Mouse (Mus musculus): ENCODE results near the gene Pde11a. TPM values are rescaled to one million over a fixed set of nuclear protein-coding genes. Genes with fewer than 3 reads are reported as not detected.

The Pde11a gene
- polyA plus RNA-seq, 1 experiment, result not detected

DNA sequence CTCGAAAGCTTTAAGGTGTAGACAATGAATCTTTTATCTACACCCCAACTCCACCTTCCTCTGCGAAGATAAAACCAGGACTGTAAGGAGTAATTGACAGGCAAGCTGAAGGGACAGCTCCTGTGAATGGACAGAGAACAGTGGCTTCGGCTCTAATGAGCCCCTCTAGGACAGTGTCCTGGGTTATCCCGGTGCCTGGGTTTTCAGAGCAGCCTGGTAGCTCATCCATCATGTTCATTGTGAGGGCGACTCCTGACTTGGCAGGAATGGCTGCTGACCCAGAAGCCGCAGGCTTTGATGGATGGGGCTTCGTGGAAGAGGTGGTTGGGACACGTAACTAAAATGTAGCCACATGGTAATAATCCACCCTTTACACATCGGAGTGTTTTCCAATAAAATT, 335.7 kb downstream of the Pde11a start:
- Histone ChIP-seq H3K4me3 (no peak overlapping the region), H3ac (ENCODE audit: control insufficient read depth, insufficient read length) (no peak overlapping the region), H3K36me3 (ENCODE audit: control insufficient read depth, insufficient read depth) (no peaks in the 10 kb centered on the region), H3K79me2 (ENCODE audit: control insufficient read depth, insufficient read depth) (no peaks in the 10 kb centered on the region), H3K4me2 (ENCODE audit: low read depth) (no peak overlapping the region), H3K27me3 (ENCODE audit: control insufficient read depth, insufficient read depth, insufficient read length) (peaks cover 21% of the 10 kb centered on the region)
- TF ChIP-seq TCF12 (IDR thresholded peaks at IDR 0.05; ENCODE audit: insufficient read depth, poor library complexity, severe bottlenecking), result no peak
- TF ChIP-seq E2F4 (IDR thresholded peaks at IDR 0.05; ENCODE audit: insufficient read depth), result no peak
- no peak for TF ChIP-seq TCF3 (IDR thresholded peaks at IDR 0.05; ENCODE audit: insufficient read length, low read depth)
- TF ChIP-seq USF1 (IDR thresholded peaks at IDR 0.05; ENCODE audit: low read depth), result no peak
- no peak for TF ChIP-seq CEBPB (IDR thresholded peaks at IDR 0.05; ENCODE audit: insufficient read depth, poor library complexity, severe bottlenecking)

DNA sequence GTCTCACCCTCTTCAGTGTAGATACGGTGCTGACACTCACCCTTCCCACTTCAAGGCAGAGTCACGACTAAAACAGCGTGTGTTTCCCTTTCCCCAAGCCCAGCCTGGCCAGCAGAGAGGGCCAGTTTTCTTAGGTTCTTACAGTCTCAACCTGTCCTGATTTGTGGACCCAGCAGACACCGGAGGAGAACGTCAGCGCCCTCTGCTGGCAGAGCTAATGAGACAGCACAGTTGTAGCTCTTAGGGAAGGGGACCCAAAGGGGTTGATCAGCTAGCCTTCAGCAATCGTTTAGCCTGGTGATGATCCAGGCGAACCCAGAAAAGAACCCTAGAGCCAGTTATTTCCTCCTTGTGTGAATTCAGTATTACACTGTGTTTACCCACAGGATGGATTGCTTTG, 337.2 kb downstream of the Pde11a start:
- Histone ChIP-seq H3K36me3 (ENCODE audit: control insufficient read depth, insufficient read depth) (no peaks in the 10 kb centered on the region), H3K4me3 (no peak overlapping the region), H3K4me2 (ENCODE audit: low read depth) (no peak overlapping the region), H3K27me3 (ENCODE audit: control insufficient read depth, insufficient read depth, insufficient read length) (peaks cover 21% of the 10 kb centered on the region), H3K79me2 (ENCODE audit: control insufficient read depth, insufficient read depth) (no peaks in the 10 kb centered on the region), H3ac (ENCODE audit: control insufficient read depth, insufficient read length) (no peak overlapping the region)
- TF ChIP-seq POLR2AphosphoS2 (IDR thresholded peaks at IDR 0.05; ENCODE audit: insufficient read length, low read depth) (no peak), TCF12 (IDR thresholded peaks at IDR 0.05; ENCODE audit: insufficient read depth, poor library complexity, severe bottlenecking) (no peak), CEBPB (IDR thresholded peaks at IDR 0.05; ENCODE audit: insufficient read depth, poor library complexity, severe bottlenecking) (no peak), REST (IDR thresholded peaks at IDR 0.05; ENCODE audit: insufficient read depth, insufficient read length) (no peak), MAX (IDR thresholded peaks at IDR 0.05; ENCODE audit: low read depth) (no peak), SRF (IDR thresholded peaks at IDR 0.05; ENCODE audit: control insufficient read depth, insufficient read length, low read depth) (no peak), TCF3 (IDR thresholded peaks at IDR 0.05; ENCODE audit: insufficient read length, low read depth) (no peak), POLR2A (IDR thresholded peaks at IDR 0.05; ENCODE audit: insufficient read length, low read depth) (no peak), E2F4 (IDR thresholded peaks at IDR 0.05; ENCODE audit: insufficient read depth) (no peak), MYOG (IDR thresholded peaks at IDR 0.05; ENCODE audit: control insufficient read depth in 1 of 3, insufficient read depth in 1 of 3, insufficient read length in 2 of 3, low read depth in 2 of 3) (no peak), MYOD1 (IDR thresholded peaks at IDR 0.05; ENCODE audit: control insufficient read depth in 1 of 3, insufficient read length in 2 of 3, low read depth in 2 of 3) (no peak), USF1 (IDR thresholded peaks at IDR 0.05; ENCODE audit: low read depth) (no peak)

DNA sequence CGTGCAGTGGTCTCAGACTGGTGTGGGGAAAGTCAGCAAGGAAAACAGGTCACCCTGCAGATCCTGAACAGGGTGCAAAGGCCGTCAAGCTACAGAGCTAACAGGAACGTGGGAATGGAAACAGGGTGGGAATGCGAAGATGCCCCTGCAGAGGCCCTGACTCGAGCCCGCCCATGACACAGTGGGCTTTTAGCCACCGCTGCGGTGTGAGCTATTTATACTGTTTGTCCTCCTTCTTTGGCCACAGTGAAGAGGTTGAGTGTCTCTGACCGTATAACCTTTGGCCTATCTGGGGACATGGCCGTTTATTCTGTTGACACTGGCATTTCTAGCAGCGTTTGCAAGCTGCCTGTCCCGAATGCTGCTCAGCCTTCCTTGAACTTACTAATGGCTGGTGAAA, 338.9 kb downstream of the Pde11a start:
- TF ChIP-seq POLR2AphosphoS2 (IDR thresholded peaks at IDR 0.05; ENCODE audit: insufficient read length, low read depth) (no peak), TCF12 (IDR thresholded peaks at IDR 0.05; ENCODE audit: insufficient read depth, poor library complexity, severe bottlenecking) (no peak), REST (IDR thresholded peaks at IDR 0.05; ENCODE audit: insufficient read depth, insufficient read length) (no peak), TCF3 (IDR thresholded peaks at IDR 0.05; ENCODE audit: insufficient read length, low read depth) (no peak), MAX (IDR thresholded peaks at IDR 0.05; ENCODE audit: low read depth) (no peak), USF1 (IDR thresholded peaks at IDR 0.05; ENCODE audit: low read depth) (no peak), SRF (IDR thresholded peaks at IDR 0.05; ENCODE audit: control insufficient read depth, insufficient read length, low read depth) (no peak), POLR2A (IDR thresholded peaks at IDR 0.05; ENCODE audit: insufficient read length, low read depth) (no peak), MYOD1 (IDR thresholded peaks at IDR 0.05; ENCODE audit: control insufficient read depth in 1 of 3, insufficient read length in 2 of 3, low read depth in 2 of 3) (no peak), MYOG (IDR thresholded peaks at IDR 0.05; ENCODE audit: control insufficient read depth in 1 of 3, insufficient read depth in 1 of 3, insufficient read length in 2 of 3, low read depth in 2 of 3) (no peak), E2F4 (IDR thresholded peaks at IDR 0.05; ENCODE audit: insufficient read depth) (no peak), CEBPB (IDR thresholded peaks at IDR 0.05; ENCODE audit: insufficient read depth, poor library complexity, severe bottlenecking) (no peak)
- H3K4me2 ChIP-seq (ENCODE audit: low read depth), result no peak overlapping the region
- H3K36me3 ChIP-seq (ENCODE audit: control insufficient read depth, insufficient read depth), result no peaks in the 10 kb centered on the region
- H3K4me3 ChIP-seq, result no peak overlapping the region
- no peaks in the 10 kb centered on the region for H3K79me2 ChIP-seq (ENCODE audit: control insufficient read depth, insufficient read depth)
- H3K27me3 ChIP-seq (ENCODE audit: control insufficient read depth, insufficient read depth, insufficient read length), result peaks cover 22% of the 10 kb centered on the region
- no peak overlapping the region for H3ac ChIP-seq (ENCODE audit: control insufficient read depth, insufficient read length)

DNA sequence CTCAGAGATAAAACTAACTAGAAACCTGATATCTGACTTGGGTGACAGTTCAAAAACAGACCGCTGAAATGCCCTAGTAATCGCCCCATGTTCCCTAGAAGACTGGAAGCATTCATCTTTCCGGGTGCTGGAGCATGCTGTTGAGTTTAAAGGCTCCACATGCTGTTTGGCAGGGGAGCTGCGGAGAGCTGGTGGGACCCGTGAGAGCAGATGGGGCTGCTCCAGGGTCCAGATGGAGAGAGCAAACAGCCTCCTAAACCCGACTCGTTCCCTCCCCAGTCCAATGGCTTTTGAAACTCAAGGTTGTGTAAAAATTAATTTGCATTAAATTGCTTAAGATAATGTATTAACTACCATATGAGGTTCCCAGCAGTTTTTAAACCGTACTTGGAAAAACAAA, 339.9 kb downstream of the Pde11a start:
- H3K79me2 ChIP-seq (ENCODE audit: control insufficient read depth, insufficient read depth), result no peaks in the 10 kb centered on the region
- no peak overlapping the region for H3K4me3 ChIP-seq
- TF ChIP-seq REST (IDR thresholded peaks at IDR 0.05; ENCODE audit: insufficient read depth, insufficient read length) (no peak), TCF3 (IDR thresholded peaks at IDR 0.05; ENCODE audit: insufficient read length, low read depth) (no peak), USF1 (IDR thresholded peaks at IDR 0.05; ENCODE audit: low read depth) (no peak), POLR2A (IDR thresholded peaks at IDR 0.05; ENCODE audit: insufficient read length, low read depth) (no peak), E2F4 (IDR thresholded peaks at IDR 0.05; ENCODE audit: insufficient read depth) (no peak), CEBPB (IDR thresholded peaks at IDR 0.05; ENCODE audit: insufficient read depth, poor library complexity, severe bottlenecking) (no peak), MYOG (IDR thresholded peaks at IDR 0.05; ENCODE audit: control insufficient read depth in 1 of 3, insufficient read depth in 1 of 3, insufficient read length in 2 of 3, low read depth in 2 of 3) (no peak), POLR2AphosphoS2 (IDR thresholded peaks at IDR 0.05; ENCODE audit: insufficient read length, low read depth) (no peak), MAX (IDR thresholded peaks at IDR 0.05; ENCODE audit: low read depth) (no peak), MYOD1 (IDR thresholded peaks at IDR 0.05; ENCODE audit: control insufficient read depth in 1 of 3, insufficient read length in 2 of 3, low read depth in 2 of 3) (no peak), SRF (IDR thresholded peaks at IDR 0.05; ENCODE audit: control insufficient read depth, insufficient read length, low read depth) (no peak), TCF12 (IDR thresholded peaks at IDR 0.05; ENCODE audit: insufficient read depth, poor library complexity, severe bottlenecking) (no peak)
- H3K27me3 ChIP-seq (ENCODE audit: control insufficient read depth, insufficient read depth, insufficient read length), result peaks cover 18% of the 10 kb centered on the region
- no peak overlapping the region for H3K4me2 ChIP-seq (ENCODE audit: low read depth)
- H3K36me3 ChIP-seq (ENCODE audit: control insufficient read depth, insufficient read depth), result no peaks in the 10 kb centered on the region
- H3ac ChIP-seq (ENCODE audit: control insufficient read depth, insufficient read length), result no peak overlapping the region

DNA sequence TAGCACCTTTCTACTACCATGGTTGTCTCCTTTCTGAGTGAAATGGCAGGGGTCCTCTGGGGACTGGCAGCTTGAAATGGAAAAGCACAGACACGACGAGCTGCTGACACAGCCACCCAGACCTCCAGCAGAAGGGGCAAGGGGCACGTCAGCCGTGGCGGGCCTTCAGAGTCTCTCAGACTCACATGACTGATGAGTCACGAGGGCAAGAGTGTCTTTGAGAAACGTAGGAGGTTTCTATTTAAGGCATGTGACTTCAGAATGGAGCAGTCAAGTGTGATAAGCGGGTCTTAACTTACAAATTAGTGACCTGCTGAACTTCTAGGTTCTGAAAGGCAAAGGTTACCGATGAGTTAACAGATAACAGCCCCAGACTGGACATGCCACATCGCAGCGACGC, 340.8 kb downstream of the Pde11a start:
- no peak overlapping the region for H3ac ChIP-seq (ENCODE audit: control insufficient read depth, insufficient read length)
- H3K79me2 ChIP-seq (ENCODE audit: control insufficient read depth, insufficient read depth), result no peaks in the 10 kb centered on the region
- no peaks in the 10 kb centered on the region for H3K36me3 ChIP-seq (ENCODE audit: control insufficient read depth, insufficient read depth)
- no peak overlapping the region for H3K4me3 ChIP-seq
- TF ChIP-seq MYOD1 (IDR thresholded peaks at IDR 0.05; ENCODE audit: control insufficient read depth in 1 of 3, insufficient read length in 2 of 3, low read depth in 2 of 3), result no peak
- TF ChIP-seq USF1 (IDR thresholded peaks at IDR 0.05; ENCODE audit: low read depth), result no peak
- TF ChIP-seq POLR2AphosphoS2 (IDR thresholded peaks at IDR 0.05; ENCODE audit: insufficient read length, low read depth), result no peak
- no peak for TF ChIP-seq POLR2A (IDR thresholded peaks at IDR 0.05; ENCODE audit: insufficient read length, low read depth)
- no peak for TF ChIP-seq MAX (IDR thresholded peaks at IDR 0.05; ENCODE audit: low read depth)
- TF ChIP-seq REST (IDR thresholded peaks at IDR 0.05; ENCODE audit: insufficient read depth, insufficient read length), result no peak
- TF ChIP-seq SRF (IDR thresholded peaks at IDR 0.05; ENCODE audit: control insufficient read depth, insufficient read length, low read depth), result no peak
- no peak for TF ChIP-seq TCF3 (IDR thresholded peaks at IDR 0.05; ENCODE audit: insufficient read length, low read depth)
- no peak for TF ChIP-seq CEBPB (IDR thresholded peaks at IDR 0.05; ENCODE audit: insufficient read depth, poor library complexity, severe bottlenecking)
- TF ChIP-seq E2F4 (IDR thresholded peaks at IDR 0.05; ENCODE audit: insufficient read depth), result no peak
- TF ChIP-seq TCF12 (IDR thresholded peaks at IDR 0.05; ENCODE audit: insufficient read depth, poor library complexity, severe bottlenecking), result no peak
- TF ChIP-seq MYOG (IDR thresholded peaks at IDR 0.05; ENCODE audit: control insufficient read depth in 1 of 3, insufficient read depth in 1 of 3, insufficient read length in 2 of 3, low read depth in 2 of 3), result no peak
- no peak overlapping the region for H3K4me2 ChIP-seq (ENCODE audit: low read depth)
- peaks cover 17% of the 10 kb centered on the region for H3K27me3 ChIP-seq (ENCODE audit: control insufficient read depth, insufficient read depth, insufficient read length)
